Mouse (Mus musculus): ENCODE measurements at regions not wholly inside any gene's neighbourhood (a gene's known extent, or its start where the extent isn't known, plus 50 kb on each side); places are given as distances from the start of the nearest gene placed in this dataset.

GRCm38 (mm10) chr12:79944714-79945493, 167.9 kb downstream of the Zfp36l1 start:
- Histone ChIP-seq H3K4me2 (no peak overlapping the region), H3K9ac (no peak overlapping the region), H3K4me1 (peaks cover 47% of the 10 kb centered on the region), H3K27me3 (no peaks in the 10 kb centered on the region), H3K4me3 (no peak overlapping the region), H3K36me3 (no peaks in the 10 kb centered on the region), H3K27ac (peak overlapping the region; percentile 43), H3K9me3 (no peaks in the 10 kb centered on the region)
- no peak for ATAC-seq (ENCODE audit: insufficient number of reproducible peaks, low FRiP score, low TSS enrichment, low read depth)
- 31% methylated on average over 6 of the region's 6 CpGs for WGBS

GRCm38 (mm10) chr12:79944090-79944489, 168.7 kb downstream of the Zfp36l1 start:
- 77% methylated on average over 10 of the region's 10 CpGs for WGBS
- Histone ChIP-seq H3K27ac (peak overlapping the region; percentile 43), H3K9me3 (no peaks in the 10 kb centered on the region), H3K4me2 (no peak overlapping the region), H3K27me3 (no peaks in the 10 kb centered on the region), H3K4me1 (peaks cover 45% of the 10 kb centered on the region), H3K4me3 (no peak overlapping the region), H3K36me3 (no peaks in the 10 kb centered on the region), H3K9ac (no peak overlapping the region)
- no peak for ATAC-seq (ENCODE audit: insufficient number of reproducible peaks, low FRiP score, low TSS enrichment, low read depth)

- no peaks in the 10 kb centered on the region for H3K27me3 ChIP-seq
- ATAC-seq (ENCODE audit: insufficient number of reproducible peaks, low FRiP score, low TSS enrichment, low read depth) = peak; percentile 46; the same call in 1 of the 2 replicates
- no peak overlapping the region for H3K4me3 ChIP-seq
- no peaks in the 10 kb centered on the region for H3K9me3 ChIP-seq
- no peaks in the 10 kb centered on the region for H3K36me3 ChIP-seq
- H3K9ac ChIP-seq = no peak overlapping the region
- no peak overlapping the region for H3K4me2 ChIP-seq
- WGBS = 21% methylated on average over 10 of the region's 10 CpGs
- H3K4me1 ChIP-seq = peaks cover 42% of the 10 kb centered on the region
- peak overlapping the region; percentile 75 for H3K27ac ChIP-seq
Measured at GRCm38 (mm10) chr12:79942563-79943131, 170.2 kb downstream of the Zfp36l1 start.

- Histone ChIP-seq H3K4me1 (peaks cover 47% of the 10 kb centered on the region), H3K9me3 (no peaks in the 10 kb centered on the region), H3K9ac (no peak overlapping the region), H3K4me3 (no peak overlapping the region), H3K36me3 (no peaks in the 10 kb centered on the region), H3K4me2 (no peak overlapping the region), H3K27ac (no peak overlapping the region), H3K27me3 (no peaks in the 10 kb centered on the region)
- ATAC-seq (ENCODE audit: insufficient number of reproducible peaks, low FRiP score, low TSS enrichment, low read depth) = no peak
- 24% methylated on average over 3 of the region's 3 CpGs for WGBS
Measured at GRCm38 (mm10) chr12:79941828-79942227, 171.0 kb downstream of the Zfp36l1 start.

GRCm38 (mm10) chr12:79939436-79939835, 173.4 kb downstream of the Zfp36l1 start:
- peaks cover 37% of the 10 kb centered on the region for H3K4me1 ChIP-seq

GRCm38 (mm10) chr12:79937876-79938275, 174.9 kb downstream of the Zfp36l1 start:
- H3K4me3 ChIP-seq = no peak overlapping the region
- H3K4me1 ChIP-seq = peaks cover 22% of the 10 kb centered on the region
- no peaks in the 10 kb centered on the region for H3K27me3 ChIP-seq
- no peak overlapping the region for H3K4me2 ChIP-seq
- no peak overlapping the region for H3K9ac ChIP-seq
- no peaks in the 10 kb centered on the region for H3K9me3 ChIP-seq
- WGBS = 93% methylated on average over 4 of the region's 4 CpGs
- no peak for ATAC-seq (ENCODE audit: insufficient number of reproducible peaks, low FRiP score, low TSS enrichment, low read depth)
- H3K27ac ChIP-seq = no peak overlapping the region
- H3K36me3 ChIP-seq = no peaks in the 10 kb centered on the region

More at GRCm38 (mm10) chr12:79939436-79939835, 173.4 kb downstream of the Zfp36l1 start:
- ATAC-seq (ENCODE audit: insufficient number of reproducible peaks, low FRiP score, low TSS enrichment, low read depth) = no peak
- Histone ChIP-seq H3K4me3 (no peak overlapping the region), H3K4me2 (no peak overlapping the region), H3K36me3 (no peaks in the 10 kb centered on the region), H3K27me3 (no peaks in the 10 kb centered on the region), H3K9ac (no peak overlapping the region), H3K9me3 (no peaks in the 10 kb centered on the region), H3K27ac (no peak overlapping the region)
- 89% methylated on average over 9 of the region's 9 CpGs for WGBS

GRCm38 (mm10) chr12:79936698-79937097, 176.1 kb downstream of the Zfp36l1 start:
- Histone ChIP-seq H3K4me1 (peaks cover 15% of the 10 kb centered on the region), H3K9ac (no peak overlapping the region), H3K27me3 (no peaks in the 10 kb centered on the region), H3K36me3 (no peaks in the 10 kb centered on the region), H3K9me3 (no peaks in the 10 kb centered on the region), H3K4me3 (no peak overlapping the region), H3K27ac (peak overlapping the region; percentile 80), H3K4me2 (no peak overlapping the region)
- 24% methylated on average over 5 of the region's 5 CpGs for WGBS
- ATAC-seq (ENCODE audit: insufficient number of reproducible peaks, low FRiP score, low TSS enrichment, low read depth) = no peak

- H3K9ac ChIP-seq = no peak overlapping the region
- ATAC-seq (ENCODE audit: insufficient number of reproducible peaks, low FRiP score, low TSS enrichment, low read depth) = no peak
- 76% methylated on average over 7 of the region's 7 CpGs for WGBS
Measured at GRCm38 (mm10) chr12:79934091-79934490, 178.7 kb downstream of the Zfp36l1 start.

GRCm38 (mm10) chr12:79932905-79933304, 179.9 kb downstream of the Zfp36l1 start:
- no peak overlapping the region for H3K27ac ChIP-seq
- no peak for ATAC-seq (ENCODE audit: insufficient number of reproducible peaks, low FRiP score, low TSS enrichment, low read depth)
- H3K4me3 ChIP-seq = no peak overlapping the region
- no peaks in the 10 kb centered on the region for H3K36me3 ChIP-seq
- H3K9ac ChIP-seq = no peak overlapping the region
- no peaks in the 10 kb centered on the region for H3K27me3 ChIP-seq
- WGBS = 65% methylated on average over 7 of the region's 7 CpGs
- peaks cover 44% of the 10 kb centered on the region for H3K4me1 ChIP-seq
- H3K9me3 ChIP-seq = no peaks in the 10 kb centered on the region
- H3K4me2 ChIP-seq = no peak overlapping the region

More at GRCm38 (mm10) chr12:79934091-79934490, 178.7 kb downstream of the Zfp36l1 start:
- no peak overlapping the region for H3K27ac ChIP-seq
- H3K27me3 ChIP-seq = no peaks in the 10 kb centered on the region
- peaks cover 34% of the 10 kb centered on the region for H3K4me1 ChIP-seq
- H3K36me3 ChIP-seq = no peaks in the 10 kb centered on the region
- H3K9me3 ChIP-seq = no peaks in the 10 kb centered on the region
- H3K4me2 ChIP-seq = no peak overlapping the region
- H3K4me3 ChIP-seq = no peak overlapping the region

- ATAC-seq (ENCODE audit: insufficient number of reproducible peaks, low FRiP score, low TSS enrichment, low read depth) = no peak; the same call in 1 of the 2 replicates
- WGBS = 41% methylated on average over 5 of the region's 5 CpGs
- H3K9ac ChIP-seq = no peak overlapping the region
- peak overlapping the region; percentile 65 for H3K27ac ChIP-seq
- peaks cover 49% of the 10 kb centered on the region for H3K4me1 ChIP-seq
- no peak overlapping the region for H3K4me3 ChIP-seq
- no peaks in the 10 kb centered on the region for H3K36me3 ChIP-seq
- H3K27me3 ChIP-seq = no peaks in the 10 kb centered on the region
- no peak overlapping the region for H3K4me2 ChIP-seq
- H3K9me3 ChIP-seq = no peaks in the 10 kb centered on the region
Measured at GRCm38 (mm10) chr12:79931455-79931854, 181.4 kb downstream of the Zfp36l1 start.

GRCm38 (mm10) chr12:79929846-79930245, 183.0 kb downstream of the Zfp36l1 start:
- H3K4me3 ChIP-seq = no peak overlapping the region
- no peak overlapping the region for H3K4me2 ChIP-seq
- H3K27ac ChIP-seq = peak overlapping the region; percentile 94
- H3K9ac ChIP-seq = no peak overlapping the region
- no peak for ATAC-seq (ENCODE audit: insufficient number of reproducible peaks, low FRiP score, low TSS enrichment, low read depth)
- H3K9me3 ChIP-seq = no peaks in the 10 kb centered on the region
- peaks cover 65% of the 10 kb centered on the region for H3K4me1 ChIP-seq
- WGBS = 53% methylated on average over 6 of the region's 6 CpGs
- no peaks in the 10 kb centered on the region for H3K27me3 ChIP-seq
- H3K36me3 ChIP-seq = no peaks in the 10 kb centered on the region

GRCm38 (mm10) chr12:79928739-79929380, 184.0 kb downstream of the Zfp36l1 start:
- ATAC-seq (ENCODE audit: insufficient number of reproducible peaks, low FRiP score, low TSS enrichment, low read depth) = peak; percentile 50; the same call in 1 of the 2 replicates
- 4% methylated on average over 6 of the region's 6 CpGs for WGBS
- Histone ChIP-seq H3K4me3 (no peak overlapping the region), H3K4me1 (peaks cover 69% of the 10 kb centered on the region), H3K4me2 (no peak overlapping the region), H3K9ac (no peak overlapping the region), H3K27me3 (no peaks in the 10 kb centered on the region), H3K36me3 (no peaks in the 10 kb centered on the region), H3K9me3 (no peaks in the 10 kb centered on the region), H3K27ac (peak overlapping the region; percentile 94)
